Mouse (Mus musculus): Measurements from ENCODE around the gene Htt. TPM values are rescaled to one million over a fixed set of nuclear protein-coding genes. Genes with fewer than 3 reads are reported as not detected.

Gene Htt
- polyA plus RNA-seq, 1 experiment from 2014 or later: 24.6 TPM

DNA sequence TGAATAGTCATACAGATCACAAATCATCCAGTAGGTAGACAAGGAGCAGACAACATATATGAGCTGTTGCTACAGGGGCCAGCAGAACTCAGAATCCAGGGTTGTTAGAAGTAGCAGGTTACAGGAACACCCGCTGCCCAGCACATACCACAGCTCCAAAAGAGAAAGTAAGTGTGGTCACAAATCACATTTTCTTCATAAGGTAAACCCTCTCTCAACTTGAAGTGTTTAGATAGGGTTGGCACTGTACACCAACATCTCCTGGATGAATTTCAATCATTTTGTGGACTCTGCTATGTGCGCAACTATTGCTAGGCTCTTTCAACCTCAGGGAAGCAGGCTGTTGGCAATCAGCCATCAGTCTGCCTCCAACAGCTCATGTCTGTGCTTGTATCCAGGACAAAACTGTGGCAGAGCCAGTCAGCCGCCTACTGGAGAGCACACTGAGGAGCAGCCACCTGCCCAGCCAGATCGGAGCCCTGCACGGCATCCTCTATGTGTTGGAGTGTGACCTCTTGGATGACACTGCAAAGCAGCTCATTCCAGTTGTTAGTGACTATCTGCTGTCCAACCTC, 141.4 kb downstream of the Htt start:
- DNase-seq (ENCODE audit: low spot score) (no peak), ATAC-seq (ENCODE audit: low FRiP score) (no peak)
- Histone ChIP-seq H3K4me2 (replicated peaks; ENCODE audit: low read depth, low read length) (no peak overlapping the region), H3K36me3 (ENCODE audit: control insufficient read depth, insufficient read depth, low read length) (peaks cover 12% of the 10 kb centered on the region; the same call in 1 of the 2 replicates), H3K9ac (ENCODE audit: low read depth, low read length) (no peak overlapping the region), H3K4me1 (replicated peaks; ENCODE audit: control insufficient read depth, insufficient read depth, low read length) (no peaks in the 10 kb centered on the region), H3K9me3 (ENCODE audit: control insufficient read depth, low read length) (no peaks in the 10 kb centered on the region), H3K27ac (ENCODE audit: low read depth, low read length) (no peak overlapping the region), H3K4me3 (ENCODE audit: low read depth, low read length) (no peak overlapping the region), H3K27me3 (ENCODE audit: control insufficient read depth, insufficient read depth, low read length) (no peaks in the 10 kb centered on the region)
- 96% methylated on average over 5 of the region's 5 CpGs for WGBS

GRCm38 (mm10) chr5:34904412-34904811, 142.9 kb downstream of the Htt start:
- DNase-seq (ENCODE audit: low spot score) (no peak), ATAC-seq (ENCODE audit: low FRiP score) (no peak)
- Histone ChIP-seq H3K27me3 (ENCODE audit: control insufficient read depth, insufficient read depth, low read length) (no peaks in the 10 kb centered on the region), H3K27ac (ENCODE audit: low read depth, low read length) (no peak overlapping the region), H3K4me2 (replicated peaks; ENCODE audit: low read depth, low read length) (no peak overlapping the region), H3K9me3 (ENCODE audit: control insufficient read depth, low read length) (no peaks in the 10 kb centered on the region), H3K36me3 (ENCODE audit: control insufficient read depth, insufficient read depth, low read length) (peaks cover 10% of the 10 kb centered on the region; the same call in 1 of the 2 replicates), H3K9ac (ENCODE audit: low read depth, low read length) (no peak overlapping the region), H3K4me1 (replicated peaks; ENCODE audit: control insufficient read depth, insufficient read depth, low read length) (no peaks in the 10 kb centered on the region), H3K4me3 (ENCODE audit: low read depth, low read length) (no peak overlapping the region)

DNA sequence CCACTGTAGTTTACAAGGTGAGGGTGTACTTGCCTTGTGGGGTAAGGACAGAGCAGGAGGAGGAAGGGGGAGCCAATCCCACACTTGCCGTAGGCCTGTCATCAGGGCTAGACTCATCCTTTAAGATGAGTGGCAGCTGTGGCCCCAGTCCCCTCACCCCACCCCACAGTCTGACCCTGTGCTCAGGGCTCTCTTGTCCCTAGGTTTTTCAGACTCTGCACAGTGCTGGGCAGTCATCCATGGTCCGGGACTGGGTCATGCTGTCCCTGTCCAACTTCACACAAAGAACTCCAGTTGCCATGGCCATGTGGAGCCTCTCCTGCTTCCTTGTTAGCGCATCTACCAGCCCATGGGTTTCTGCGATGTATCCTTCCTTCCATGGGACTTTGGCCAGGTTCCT, 145.7 kb downstream of the Htt start:
- H3K9ac ChIP-seq (ENCODE audit: low read depth, low read length): no peak overlapping the region
- H3K4me3 ChIP-seq (ENCODE audit: low read depth, low read length): no peak overlapping the region
- ATAC-seq (ENCODE audit: low FRiP score) (no peak), DNase-seq (ENCODE audit: low spot score) (no peak)
- H3K9me3 ChIP-seq (ENCODE audit: control insufficient read depth, low read length): no peaks in the 10 kb centered on the region
- no peaks in the 10 kb centered on the region for H3K27me3 ChIP-seq (ENCODE audit: control insufficient read depth, insufficient read depth, low read length)
- 88% methylated on average over 4 of the region's 4 CpGs for WGBS
- H3K36me3 ChIP-seq (ENCODE audit: control insufficient read depth, insufficient read depth, low read length): peaks cover 10% of the 10 kb centered on the region; the same call in 1 of the 2 replicates
- no peaks in the 10 kb centered on the region for H3K4me1 ChIP-seq (replicated peaks; ENCODE audit: control insufficient read depth, insufficient read depth, low read length)
- no peak overlapping the region for H3K27ac ChIP-seq (ENCODE audit: low read depth, low read length)
- no peak overlapping the region for H3K4me2 ChIP-seq (replicated peaks; ENCODE audit: low read depth, low read length)

DNA sequence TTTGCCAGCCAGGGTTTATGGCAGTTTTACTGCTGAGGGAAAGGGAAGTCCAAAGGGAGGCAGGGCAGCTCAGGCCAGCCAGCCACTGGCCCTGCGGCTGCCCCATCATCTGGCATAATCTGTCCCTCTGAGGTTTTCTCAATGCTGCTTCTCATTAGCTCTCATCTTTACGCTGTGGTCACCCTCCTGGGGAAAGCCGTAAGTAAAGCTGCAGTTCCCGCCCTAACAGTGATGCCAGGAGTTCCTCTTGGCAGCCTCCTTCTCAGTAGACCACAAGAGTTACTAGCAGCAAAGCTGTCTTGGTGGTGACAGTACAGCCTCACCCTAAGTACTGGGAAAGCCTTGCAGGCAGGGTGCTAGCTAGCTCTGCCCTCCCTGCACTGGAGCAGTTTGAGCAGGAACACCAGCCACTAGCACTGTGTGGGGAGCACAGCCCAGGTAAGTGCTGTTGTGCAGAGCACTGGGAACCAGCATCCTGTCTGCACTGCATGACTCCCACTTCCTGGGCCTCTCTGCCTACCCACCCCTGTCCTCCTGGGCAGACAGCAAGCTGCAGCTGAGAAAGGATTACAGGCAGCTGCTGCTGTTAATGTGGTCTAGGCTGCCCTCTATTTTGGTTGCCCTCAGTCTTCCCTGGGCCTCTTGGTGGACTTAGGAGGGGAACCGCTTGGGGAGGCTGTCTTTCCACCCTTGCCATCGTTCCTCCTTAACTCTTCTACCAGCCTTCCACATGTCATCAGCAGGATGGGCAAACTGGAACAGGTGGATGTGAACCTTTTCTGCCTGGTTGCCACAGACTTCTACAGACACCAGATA, 146.6 kb downstream of the Htt start, which contains the start of gene Msantd1:
Gene Msantd1 (plus strand): TSS at position 103 of the 816 bp plus-strand sequence.
- no peak for ATAC-seq (ENCODE audit: low FRiP score)
- Histone ChIP-seq H3K4me1 (replicated peaks; ENCODE audit: control insufficient read depth, insufficient read depth, low read length) (no peaks in the 10 kb centered on the region), H3K27me3 (ENCODE audit: control insufficient read depth, insufficient read depth, low read length) (no peaks in the 10 kb centered on the region), H3K4me3 (ENCODE audit: low read depth, low read length) (no peak within 1 kb of the TSS), H3K9me3 (ENCODE audit: control insufficient read depth, low read length) (no peaks in the 10 kb centered on the region), H3K4me2 (replicated peaks; ENCODE audit: low read depth, low read length) (no peak within 1 kb of the TSS), H3K36me3 (ENCODE audit: control insufficient read depth, insufficient read depth, low read length) (peaks cover 10% of the 10 kb centered on the region; the same call in 1 of the 2 replicates), H3K9ac (ENCODE audit: low read depth, low read length) (no peak within 1 kb of the TSS), H3K27ac (ENCODE audit: low read depth, low read length) (no peak within 1 kb of the TSS)
- no peak for DNase-seq (ENCODE audit: low spot score)
- WGBS: 90% methylated on average over 6 of the region's 6 CpGs

DNA sequence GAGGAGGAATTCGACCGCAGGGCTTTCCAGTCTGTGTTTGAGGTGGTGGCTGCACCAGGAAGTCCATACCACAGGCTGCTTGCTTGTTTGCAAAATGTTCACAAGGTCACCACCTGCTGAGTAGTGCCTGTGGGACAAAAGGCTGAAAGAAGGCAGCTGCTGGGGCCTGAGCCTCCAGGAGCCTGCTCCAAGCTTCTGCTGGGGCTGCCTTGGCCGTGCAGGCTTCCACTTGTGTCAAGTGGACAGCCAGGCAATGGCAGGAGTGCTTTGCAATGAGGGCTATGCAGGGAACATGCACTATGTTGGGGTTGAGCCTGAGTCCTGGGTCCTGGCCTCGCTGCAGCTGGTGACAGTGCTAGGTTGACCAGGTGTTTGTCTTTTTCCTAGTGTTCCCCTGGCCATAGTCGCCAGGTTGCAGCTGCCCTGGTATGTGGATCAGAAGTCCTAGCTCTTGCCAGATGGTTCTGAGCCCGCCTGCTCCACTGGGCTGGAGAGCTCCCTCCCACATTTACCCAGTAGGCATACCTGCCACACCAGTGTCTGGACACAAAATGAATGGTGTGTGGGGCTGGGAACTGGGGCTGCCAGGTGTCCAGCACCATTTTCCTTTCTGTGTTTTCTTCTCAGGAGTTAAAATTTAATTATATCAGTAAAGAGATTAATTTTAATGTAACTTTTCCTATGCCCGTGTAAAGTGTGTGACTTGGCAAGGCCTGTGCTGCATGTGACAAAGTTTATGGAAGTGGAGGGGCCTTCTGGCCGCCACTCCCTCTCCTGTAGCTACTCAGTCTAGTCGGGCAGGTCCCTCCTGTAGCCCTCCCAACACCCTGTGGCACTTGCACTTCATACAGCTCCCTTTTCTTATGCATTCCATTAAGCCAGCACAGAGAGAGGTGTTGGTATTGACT, 147.4 kb downstream of the Htt start:
- WGBS: 82% methylated on average over 9 of the region's 9 CpGs

DNA sequence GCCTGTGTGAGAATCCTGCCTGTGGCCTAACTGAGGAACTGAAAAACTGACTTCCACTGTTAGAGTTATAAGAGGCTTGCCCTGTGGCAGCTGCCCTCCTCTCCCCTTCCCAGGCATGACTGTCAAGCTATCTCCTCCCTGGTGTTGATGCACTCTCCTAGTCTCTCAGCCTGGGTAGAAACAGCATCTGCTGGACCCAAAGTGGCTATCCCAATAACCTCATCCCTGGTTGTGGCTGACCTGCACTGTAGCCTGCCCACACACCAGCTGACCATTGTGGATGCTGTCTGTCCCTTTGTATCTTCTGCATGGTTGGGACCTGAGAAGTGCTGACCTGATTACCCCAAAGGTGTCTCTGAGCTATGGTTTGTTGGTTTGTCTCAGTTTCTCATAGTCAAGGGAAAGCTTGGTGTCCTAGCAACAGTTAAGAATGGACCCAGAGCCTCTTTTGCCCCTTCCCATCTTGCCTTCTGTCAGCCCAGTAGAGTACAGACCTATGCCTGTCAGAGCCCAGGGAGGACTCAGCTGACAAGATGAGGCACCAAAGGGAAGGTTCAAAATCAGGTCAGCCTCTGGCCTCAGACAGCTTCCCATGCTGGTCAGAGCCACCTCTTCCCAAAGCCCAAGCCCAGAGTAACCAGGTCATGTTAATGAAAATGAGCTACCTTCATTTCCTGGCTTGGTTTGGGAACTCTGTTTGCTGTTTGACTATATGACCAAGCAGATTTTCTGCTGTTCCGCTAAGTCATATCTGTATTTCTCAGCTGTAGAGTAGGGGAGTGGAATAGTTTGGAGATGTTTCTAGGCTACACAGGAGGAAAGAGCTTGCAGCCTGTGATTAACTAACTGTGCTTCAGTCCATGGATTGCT, 148.3 kb downstream of the Htt start:
- Histone ChIP-seq H3K36me3 (ENCODE audit: control insufficient read depth, insufficient read depth, low read length) (peaks cover 7% of the 10 kb centered on the region; the same call in 1 of the 2 replicates), H3K9me3 (ENCODE audit: control insufficient read depth, low read length) (no peaks in the 10 kb centered on the region), H3K27me3 (ENCODE audit: control insufficient read depth, insufficient read depth, low read length) (no peaks in the 10 kb centered on the region), H3K4me3 (ENCODE audit: low read depth, low read length) (no peak overlapping the region), H3K27ac (ENCODE audit: low read depth, low read length) (no peak overlapping the region), H3K9ac (ENCODE audit: low read depth, low read length) (no peak overlapping the region), H3K4me2 (replicated peaks; ENCODE audit: low read depth, low read length) (no peak overlapping the region), H3K4me1 (replicated peaks; ENCODE audit: control insufficient read depth, insufficient read depth, low read length) (no peaks in the 10 kb centered on the region)
- no peak for DNase-seq (ENCODE audit: low spot score)
- ATAC-seq (ENCODE audit: low FRiP score): no peak
- WGBS: 100% methylated on average over 1 of the region's 1 CpGs

More for the DNA sequence above, 147.4 kb downstream of the Htt start:
- H3K27ac ChIP-seq (ENCODE audit: low read depth, low read length): no peak overlapping the region
- DNase-seq (ENCODE audit: low spot score): no peak
- no peak overlapping the region for H3K4me2 ChIP-seq (replicated peaks; ENCODE audit: low read depth, low read length)
- no peak for ATAC-seq (ENCODE audit: low FRiP score)
- no peak overlapping the region for H3K9ac ChIP-seq (ENCODE audit: low read depth, low read length)
- H3K27me3 ChIP-seq (ENCODE audit: control insufficient read depth, insufficient read depth, low read length): no peaks in the 10 kb centered on the region
- H3K4me3 ChIP-seq (ENCODE audit: low read depth, low read length): no peak overlapping the region
- no peaks in the 10 kb centered on the region for H3K4me1 ChIP-seq (replicated peaks; ENCODE audit: control insufficient read depth, insufficient read depth, low read length)
- no peaks in the 10 kb centered on the region for H3K9me3 ChIP-seq (ENCODE audit: control insufficient read depth, low read length)
- H3K36me3 ChIP-seq (ENCODE audit: control insufficient read depth, insufficient read depth, low read length): peaks cover 10% of the 10 kb centered on the region; the same call in 1 of the 2 replicates

- ATAC-seq (ENCODE audit: low FRiP score) (no peak), DNase-seq (ENCODE audit: low spot score) (no peak)
- Histone ChIP-seq H3K4me3 (ENCODE audit: low read depth, low read length) (no peak overlapping the region), H3K36me3 (ENCODE audit: control insufficient read depth, insufficient read depth, low read length) (0 out of 2 replicates have a peak, but pooled peaks cover 3% of the 10 kb centered on the region), H3K27ac (ENCODE audit: low read depth, low read length) (no peak overlapping the region), H3K4me1 (replicated peaks; ENCODE audit: control insufficient read depth, insufficient read depth, low read length) (no peaks in the 10 kb centered on the region), H3K4me2 (replicated peaks; ENCODE audit: low read depth, low read length) (no peak overlapping the region), H3K9ac (ENCODE audit: low read depth, low read length) (no peak overlapping the region), H3K9me3 (ENCODE audit: control insufficient read depth, low read length) (no peaks in the 10 kb centered on the region), H3K27me3 (ENCODE audit: control insufficient read depth, insufficient read depth, low read length) (no peaks in the 10 kb centered on the region)
- WGBS: 84% methylated on average over 4 of the region's 4 CpGs
These were observed 148.9 kb downstream of the Htt start for GRCm38 (mm10) chr5:34910504-34910815.

- H3K36me3 ChIP-seq (ENCODE audit: control insufficient read depth, insufficient read depth, low read length): no peaks in the 10 kb centered on the region
- H3K4me3 ChIP-seq (ENCODE audit: low read depth, low read length): no peak overlapping the region
- ATAC-seq (ENCODE audit: low FRiP score) (peak; percentile 43; the same call in 1 of the 2 replicates), DNase-seq (ENCODE audit: low spot score) (peak; percentile 80)
- H3K4me2 ChIP-seq (replicated peaks; ENCODE audit: low read depth, low read length): no peak overlapping the region
- no peaks in the 10 kb centered on the region for H3K9me3 ChIP-seq (ENCODE audit: control insufficient read depth, low read length)
- no peaks in the 10 kb centered on the region for H3K27me3 ChIP-seq (ENCODE audit: control insufficient read depth, insufficient read depth, low read length)
- no peaks in the 10 kb centered on the region for H3K4me1 ChIP-seq (replicated peaks; ENCODE audit: control insufficient read depth, insufficient read depth, low read length)
- WGBS: 32% methylated on average over 1 of the region's 1 CpGs
- H3K27ac ChIP-seq (ENCODE audit: low read depth, low read length): no peak overlapping the region
- no peak overlapping the region for H3K9ac ChIP-seq (ENCODE audit: low read depth, low read length)
These were observed 154.3 kb downstream of the Htt start for GRCm38 (mm10) chr5:34915801-34916200.

Measured in hindbrain, embryonic 11.5 days (tissue).